Mouse (Mus musculus): Measurements from ENCODE around the gene Mpped1. TPM values are rescaled to one million over a fixed set of nuclear protein-coding genes. Genes with fewer than 3 reads are reported as not detected.

The Mpped1 gene
- polyA plus RNA-seq, 2 experiments, result 0.02 TPM; not detected in 1

GRCm38 (mm10) chr15:83776265-83777000 lies 2.8 kb upstream of the Mpped1 start:
- Histone ChIP-seq H3K9ac (replicated peaks) (no peak overlapping the region), H3K4me2 (ENCODE audit: low read depth) (no peak overlapping the region), H3K36me3 (replicated peaks; ENCODE audit: control insufficient read depth, insufficient read depth, low read depth) (no peaks in the 10 kb centered on the region), H3K4me3 (ENCODE audit: insufficient read depth in 1 of 2, low read depth in 2 of 2, low read length in 2 of 2) (no peak overlapping the region), H3K9me3 (ENCODE audit: control insufficient read depth, low read length) (no peaks in the 10 kb centered on the region), H3K4me1 (replicated peaks; ENCODE audit: control insufficient read depth in 2 of 2, insufficient read depth in 2 of 2, low read length in 1 of 2) (no peaks in the 10 kb centered on the region), H3K27me3 (ENCODE audit: control insufficient read depth, insufficient read depth, low read length) (peaks cover 30% of the 10 kb centered on the region), H3K27ac (no peak overlapping the region)
- TF ChIP-seq EP300 (IDR thresholded peaks at IDR 0.05; ENCODE audit: low read depth) (no peak), CTCF (IDR thresholded peaks at IDR 0.05; ENCODE audit: low read depth) (no peak)
- 52% methylated on average over 6 of the region's 6 CpGs for WGBS (ENCODE audit: insufficient replicate concordance)
- DNase-seq (ENCODE audit: low read depth in 3 of 3, low spot score in 3 of 3) (no peak), ATAC-seq (ENCODE audit: insufficient read depth) (no peak)

GRCm38 (mm10) chr15:83777476-83777875 lies 1.8 kb upstream of the Mpped1 start:
- Histone ChIP-seq H3K9ac (replicated peaks) (no peak overlapping the region), H3K4me3 (ENCODE audit: insufficient read depth in 1 of 2, low read depth in 2 of 2, low read length in 2 of 2) (no peak overlapping the region), H3K4me1 (replicated peaks; ENCODE audit: control insufficient read depth in 2 of 2, insufficient read depth in 2 of 2, low read length in 1 of 2) (no peaks in the 10 kb centered on the region), H3K36me3 (replicated peaks; ENCODE audit: control insufficient read depth, insufficient read depth, low read depth) (no peaks in the 10 kb centered on the region), H3K27me3 (ENCODE audit: control insufficient read depth, insufficient read depth, low read length) (peaks cover 31% of the 10 kb centered on the region), H3K27ac (no peak overlapping the region), H3K4me2 (ENCODE audit: low read depth) (no peak overlapping the region), H3K9me3 (ENCODE audit: control insufficient read depth, low read length) (no peaks in the 10 kb centered on the region)
- 56% methylated on average over 6 of the region's 6 CpGs for WGBS (ENCODE audit: insufficient replicate concordance)
- TF ChIP-seq EP300 (IDR thresholded peaks at IDR 0.05; ENCODE audit: low read depth) (no peak), CTCF (IDR thresholded peaks at IDR 0.05; ENCODE audit: low read depth) (no peak)
- DNase-seq (ENCODE audit: low read depth in 3 of 3, low spot score in 3 of 3) (no peak), ATAC-seq (ENCODE audit: insufficient read depth) (no peak)

GRCm38 (mm10) chr15:83779855-83780740 lies 831 bp downstream of the Mpped1 start:
- Histone ChIP-seq H3K4me2 (ENCODE audit: low read depth) (no peak overlapping the region), H3K4me3 (ENCODE audit: insufficient read depth in 1 of 2, low read depth in 2 of 2, low read length in 2 of 2) (no peak overlapping the region), H3K9me3 (ENCODE audit: control insufficient read depth, low read length) (no peaks in the 10 kb centered on the region), H3K4me1 (replicated peaks; ENCODE audit: control insufficient read depth in 2 of 2, insufficient read depth in 2 of 2, low read length in 1 of 2) (no peaks in the 10 kb centered on the region), H3K27ac (no peak overlapping the region), H3K36me3 (replicated peaks; ENCODE audit: control insufficient read depth, insufficient read depth, low read depth) (no peaks in the 10 kb centered on the region), H3K9ac (replicated peaks) (no peak overlapping the region), H3K27me3 (ENCODE audit: control insufficient read depth, insufficient read depth, low read length) (peaks cover 31% of the 10 kb centered on the region)
- TF ChIP-seq EP300 (IDR thresholded peaks at IDR 0.05; ENCODE audit: low read depth) (no peak), CTCF (IDR thresholded peaks at IDR 0.05; ENCODE audit: low read depth) (no peak)
- no peak for ATAC-seq (ENCODE audit: insufficient read depth)
- no peak for DNase-seq (ENCODE audit: low read depth in 3 of 3, low spot score in 3 of 3)
- WGBS (ENCODE audit: insufficient replicate concordance), result 5% methylated on average over 60 of the region's 92 CpGs

- 69% methylated on average over 11 of the region's 11 CpGs for WGBS (ENCODE audit: insufficient replicate concordance)
- no peaks in the 10 kb centered on the region for H3K36me3 ChIP-seq (replicated peaks; ENCODE audit: control insufficient read depth, insufficient read depth, low read depth)
- TF ChIP-seq CTCF (IDR thresholded peaks at IDR 0.05; ENCODE audit: low read depth), result no peak
- no peak for TF ChIP-seq EP300 (IDR thresholded peaks at IDR 0.05; ENCODE audit: low read depth)
- no peaks in the 10 kb centered on the region for H3K4me1 ChIP-seq (replicated peaks; ENCODE audit: control insufficient read depth in 2 of 2, insufficient read depth in 2 of 2, low read length in 1 of 2)
- H3K27me3 ChIP-seq (ENCODE audit: control insufficient read depth, insufficient read depth, low read length), result peaks cover 31% of the 10 kb centered on the region
- no peak overlapping the region for H3K4me2 ChIP-seq (ENCODE audit: low read depth)
- H3K27ac ChIP-seq, result no peak overlapping the region
- ATAC-seq (ENCODE audit: insufficient read depth) (no peak), DNase-seq (ENCODE audit: low read depth in 3 of 3, low spot score in 3 of 3) (no peak)
- no peak overlapping the region for H3K4me3 ChIP-seq (ENCODE audit: insufficient read depth in 1 of 2, low read depth in 2 of 2, low read length in 2 of 2)
- no peaks in the 10 kb centered on the region for H3K9me3 ChIP-seq (ENCODE audit: control insufficient read depth, low read length)
- no peak overlapping the region for H3K9ac ChIP-seq (replicated peaks)
These were observed 2.0 kb downstream of the Mpped1 start for GRCm38 (mm10) chr15:83781304-83781703.

- WGBS (ENCODE audit: insufficient replicate concordance), result 45% methylated on average over 9 of the region's 9 CpGs
- Histone ChIP-seq H3K4me2 (ENCODE audit: low read depth) (no peak overlapping the region), H3K27ac (no peak overlapping the region), H3K9ac (replicated peaks) (no peak overlapping the region), H3K9me3 (ENCODE audit: control insufficient read depth, low read length) (no peaks in the 10 kb centered on the region), H3K27me3 (ENCODE audit: control insufficient read depth, insufficient read depth, low read length) (peaks cover 31% of the 10 kb centered on the region), H3K4me1 (replicated peaks; ENCODE audit: control insufficient read depth in 2 of 2, insufficient read depth in 2 of 2, low read length in 1 of 2) (no peaks in the 10 kb centered on the region), H3K36me3 (replicated peaks; ENCODE audit: control insufficient read depth, insufficient read depth, low read depth) (no peaks in the 10 kb centered on the region), H3K4me3 (ENCODE audit: insufficient read depth in 1 of 2, low read depth in 2 of 2, low read length in 2 of 2) (no peak overlapping the region)
- ATAC-seq (ENCODE audit: insufficient read depth), result no peak
- TF ChIP-seq EP300 (IDR thresholded peaks at IDR 0.05; ENCODE audit: low read depth), result no peak
- no peak for TF ChIP-seq CTCF (IDR thresholded peaks at IDR 0.05; ENCODE audit: low read depth)
- no peak for DNase-seq (ENCODE audit: low read depth in 3 of 3, low spot score in 3 of 3)
These were observed 3.0 kb downstream of the Mpped1 start for GRCm38 (mm10) chr15:83782284-83782683.

All from liver, embryonic 14.5 days (tissue).